Mouse (Mus musculus) neutrophil, adult 59 days (primary cell): ENCODE data around the gene Serpini1. TPM values are rescaled to one million over a fixed set of nuclear protein-coding genes. Genes with fewer than 3 reads are reported as not detected.

ENCODE experiments used
- total RNA-seq, 2 experiments: library from RNA; stranded (reverse); gene quantifications; 1 replicate in 1 of 2; 2 replicates in 1 of 2; pipeline ENCODE4 v1.2.4; 2023

Serpini1 gene
- 1 to 10 TPM in 1 of 2 experiments, under 1 TPM in 1; 0.58 to 1.2 TPM for total RNA-seq

GRCm38 (mm10) chr3:75557292-75557691, at the start of gene Serpini1:
Serpini1 (plus strand) TSS chr3:75557547.

DNA sequence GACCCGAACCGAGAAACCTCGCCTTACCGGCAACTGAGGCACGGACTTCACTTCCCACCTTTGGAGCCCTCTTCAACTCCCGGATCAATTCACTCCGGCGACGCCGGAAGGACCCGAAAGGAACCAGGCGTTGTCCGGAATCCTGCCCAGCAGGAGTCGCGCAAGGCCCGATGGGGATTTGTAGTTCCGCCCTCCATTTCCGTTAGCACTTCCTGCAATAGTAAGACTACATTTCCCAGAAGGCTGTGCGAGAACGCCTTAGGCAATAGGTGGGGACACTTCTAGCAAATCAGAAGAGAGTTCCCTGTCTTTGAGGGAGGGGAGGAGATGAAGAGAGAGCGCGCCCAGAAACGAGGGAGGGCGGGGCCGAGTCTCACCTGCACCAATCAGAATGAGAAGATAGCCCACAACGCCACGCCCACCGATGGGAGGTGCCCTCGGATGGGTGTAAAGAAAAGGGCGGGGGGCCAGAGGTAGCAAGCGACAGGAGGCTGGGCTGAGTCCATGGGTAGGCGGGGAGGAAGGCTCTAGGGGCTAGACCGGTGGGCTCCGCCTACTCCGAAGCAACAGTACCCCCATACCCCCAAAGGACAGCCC, 554 bp upstream of the Serpini1 start, which contains the start of gene Pdcd10:
Pdcd10 (minus strand) TSS at position 162 of the 597 bp plus-strand sequence.

Other genes starting within 250 kb of the Serpini1 start
- gene Wdr49, start 75.4 kb upstream of the Serpini1 start, total RNA-seq: under 1 TPM; 0.13 to 0.47 TPM
- 10 to 100 TPM; 62.2 to 65.2 TPM for gene Pdcd10, start 691 bp upstream of the Serpini1 start, total RNA-seq
- gene Gm29133, start 190.7 kb downstream of the Serpini1 start, total RNA-seq: not detected